Mouse (Mus musculus): Measurements from ENCODE around the gene Fev. TPM values are rescaled to one million over a fixed set of nuclear protein-coding genes. Genes with fewer than 3 reads are reported as not detected.

Fev gene
- polyA plus RNA-seq, 1 experiment, result 0.81 TPM

DNA sequence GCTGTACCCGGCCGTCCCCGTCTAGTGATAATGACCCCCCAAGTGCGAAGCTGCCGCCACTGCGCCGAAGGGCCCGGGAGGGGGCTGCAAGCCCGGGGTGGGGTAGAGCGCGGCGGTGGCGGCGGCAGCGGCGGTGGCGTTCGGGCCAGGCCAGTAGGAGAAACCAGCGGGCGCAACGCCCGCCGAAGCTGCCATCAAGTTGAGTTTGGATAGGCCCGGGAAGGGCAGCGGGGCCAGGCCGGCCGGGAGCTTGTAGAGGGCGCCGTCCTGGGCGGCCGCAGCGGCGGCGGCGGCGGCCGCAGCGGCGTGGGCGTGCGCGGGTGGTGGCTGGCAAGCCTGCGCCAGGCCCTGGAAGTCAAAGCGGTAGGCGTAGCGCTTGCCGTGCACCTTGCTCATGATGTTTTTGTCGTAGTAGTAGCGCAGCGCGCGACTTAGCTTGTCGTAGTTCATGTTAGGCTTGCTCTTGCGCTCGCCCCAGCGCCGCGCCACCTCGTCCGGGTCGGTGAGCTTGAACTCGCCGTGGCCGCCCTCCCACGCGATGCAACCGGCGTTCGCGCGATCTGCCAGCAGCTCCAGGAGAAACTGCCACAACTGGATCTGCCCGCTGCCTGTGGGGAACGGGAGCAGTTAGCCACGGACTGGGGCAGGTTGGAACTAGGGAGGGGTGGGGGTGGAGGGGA lies 3.0 kb downstream of the Fev start:
- DNase-seq (ENCODE audit: low read depth, low spot score), result no peak
- under 1% methylated on average over 74 of the region's 74 CpGs for WGBS

DNA sequence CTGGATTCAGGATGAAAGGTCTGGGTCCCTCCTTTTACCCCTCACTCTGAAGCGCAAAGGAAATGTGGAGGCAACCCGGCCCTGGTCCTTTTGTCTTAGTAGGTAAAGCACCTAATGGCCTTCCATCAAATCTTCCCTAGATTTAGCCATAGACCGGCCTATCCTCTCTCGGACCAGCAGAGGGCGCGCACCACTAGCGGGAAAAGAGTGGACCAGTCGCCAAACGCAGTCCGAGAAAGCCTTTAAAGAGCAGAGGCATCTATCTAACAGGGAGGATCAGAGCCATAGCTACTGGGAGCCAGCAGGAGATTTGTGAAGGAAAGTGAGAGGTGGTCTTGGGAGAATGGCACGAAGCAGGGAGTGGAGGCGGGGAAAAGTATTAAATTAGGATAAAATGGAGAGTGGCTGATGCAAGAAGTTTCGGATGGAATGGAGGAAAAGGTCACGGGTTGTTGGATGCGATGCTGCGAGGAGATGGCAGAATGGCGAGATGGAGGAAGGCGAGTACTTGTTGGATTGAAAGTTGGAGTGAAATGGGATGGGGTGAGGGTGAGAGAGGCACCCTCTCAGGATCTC lies 4.3 kb downstream of the Fev start:
- 3% methylated on average over 18 of the region's 18 CpGs for WGBS

DNA sequence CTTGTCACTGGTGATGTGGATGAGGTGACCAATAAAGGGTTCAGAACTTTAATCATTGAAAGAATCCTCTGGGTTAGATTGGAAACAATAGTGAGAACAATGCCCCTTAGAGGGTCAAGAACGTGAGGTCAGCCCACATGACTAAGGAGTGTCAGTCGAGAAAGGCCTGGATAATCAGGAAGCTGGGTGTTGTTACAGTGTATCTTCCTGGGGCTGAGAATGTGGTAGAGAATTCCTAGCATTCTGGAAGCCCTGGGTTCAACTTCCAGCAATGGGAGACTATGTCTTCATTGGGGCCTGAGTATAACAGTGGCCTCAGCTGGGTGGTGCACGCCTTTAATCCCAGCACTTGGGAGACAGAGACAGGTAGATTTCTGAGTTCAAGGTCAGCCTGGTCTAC lies 8.0 kb downstream of the Fev start:
- DNase-seq (ENCODE audit: low read depth, low spot score), result no peak
- WGBS, result 29% methylated on average over 3 of the region's 3 CpGs

More for the DNA sequence above, 4.3 kb downstream of the Fev start:
- DNase-seq (ENCODE audit: low read depth, low spot score), result peak; percentile 45

DNA sequence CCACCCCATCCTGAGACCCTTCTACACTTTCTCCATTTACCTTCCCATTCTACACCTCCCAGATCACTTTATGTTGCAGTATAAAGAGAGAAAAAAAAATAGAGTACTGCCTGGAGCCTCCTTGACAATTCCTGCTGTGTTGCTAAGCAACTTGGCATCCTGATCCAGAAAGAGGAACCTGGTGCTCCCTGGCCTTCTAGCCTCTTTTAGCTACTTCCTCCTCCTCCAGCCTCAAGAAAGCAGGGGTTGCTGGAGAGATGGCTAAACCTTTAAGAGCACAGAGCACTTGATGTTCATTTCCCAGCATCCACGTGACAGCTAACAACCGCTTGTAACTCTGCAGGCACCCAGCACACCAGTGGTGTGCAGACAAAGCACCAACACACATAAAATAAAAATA lies 13.0 kb downstream of the Fev start:
- 54% methylated on average over 2 of the region's 2 CpGs for WGBS
- no peak for DNase-seq (ENCODE audit: low read depth, low spot score)

DNA sequence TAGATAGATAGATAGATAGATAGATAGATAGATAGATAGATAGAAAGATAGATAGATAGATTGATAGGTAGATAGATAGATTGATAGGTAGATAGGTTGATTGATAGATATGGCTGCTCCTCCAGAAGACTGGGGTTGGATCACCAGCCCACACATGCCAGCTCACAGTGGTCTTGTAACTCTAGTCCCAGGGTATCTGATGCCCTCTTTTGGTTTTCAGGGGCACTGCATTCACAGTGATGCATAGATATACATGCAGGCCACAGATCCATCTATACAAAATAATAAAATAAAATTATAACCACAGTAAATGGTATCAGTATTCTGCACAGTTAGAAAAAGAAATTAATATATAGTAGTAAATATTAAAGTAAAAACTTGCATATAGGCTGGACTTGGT lies 23.4 kb downstream of the Fev start:
- DNase-seq (ENCODE audit: low read depth, low spot score), result no peak

DNA sequence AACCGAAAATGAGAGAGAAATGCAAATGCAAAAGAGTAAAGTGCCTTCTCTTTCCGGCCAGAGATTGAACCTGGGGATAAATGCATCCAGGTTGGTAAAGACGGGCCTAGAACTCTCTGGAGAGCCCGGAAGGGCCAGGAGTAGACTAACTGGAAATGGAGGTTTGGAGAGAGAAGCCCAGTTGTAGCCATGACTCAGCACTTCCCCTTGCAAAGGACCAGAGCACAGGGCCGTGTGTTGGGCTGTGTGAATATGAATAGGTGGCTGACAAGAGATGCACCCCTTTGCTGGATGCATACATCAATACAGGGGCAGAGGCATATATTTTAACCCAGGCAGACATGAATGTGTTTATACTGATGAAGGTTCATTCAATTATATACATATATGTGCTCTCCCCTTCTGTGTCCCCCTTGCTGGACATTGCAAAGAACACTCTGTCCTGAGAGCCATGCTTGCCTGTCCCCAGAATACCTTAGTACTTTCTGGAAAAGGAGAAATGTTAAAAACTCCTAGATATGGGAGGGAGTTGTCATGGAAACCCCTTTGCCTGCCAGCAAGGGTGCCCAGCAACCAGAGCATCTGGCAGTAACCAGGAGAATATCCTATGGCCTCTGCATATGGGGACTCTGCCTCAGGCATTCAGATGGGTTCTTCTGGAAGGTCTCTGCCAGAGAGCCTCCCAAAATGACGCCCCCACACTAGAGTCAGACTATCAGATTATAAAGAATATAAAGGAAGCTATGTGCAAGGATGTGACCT lies 25.8 kb downstream of the Fev start:
- no peak for DNase-seq (ENCODE audit: low read depth, low spot score)
- WGBS, result 42% methylated on average over 6 of the region's 6 CpGs

DNA sequence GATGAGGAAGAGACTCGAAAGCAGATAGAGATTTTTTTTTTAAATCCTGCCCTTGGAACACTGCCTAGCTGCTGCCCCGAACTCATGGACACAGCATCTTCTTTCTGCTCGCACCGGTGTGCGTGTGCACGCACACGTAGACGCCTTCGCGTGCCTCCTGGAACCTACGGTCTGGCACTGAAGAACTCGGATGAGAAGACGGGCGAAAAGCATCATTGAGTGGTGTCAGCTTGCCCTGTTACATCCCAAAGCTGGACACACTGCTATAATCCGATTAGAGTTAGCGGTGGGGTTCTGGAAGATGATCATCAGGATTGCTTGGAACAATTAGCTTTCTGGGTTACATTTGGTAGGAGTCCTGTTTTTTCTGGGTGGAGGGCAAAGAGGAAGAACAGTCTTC lies 26.4 kb downstream of the Fev start:
- no peak for DNase-seq (ENCODE audit: low read depth, low spot score)
- WGBS, result 11% methylated on average over 16 of the region's 16 CpGs

DNA sequence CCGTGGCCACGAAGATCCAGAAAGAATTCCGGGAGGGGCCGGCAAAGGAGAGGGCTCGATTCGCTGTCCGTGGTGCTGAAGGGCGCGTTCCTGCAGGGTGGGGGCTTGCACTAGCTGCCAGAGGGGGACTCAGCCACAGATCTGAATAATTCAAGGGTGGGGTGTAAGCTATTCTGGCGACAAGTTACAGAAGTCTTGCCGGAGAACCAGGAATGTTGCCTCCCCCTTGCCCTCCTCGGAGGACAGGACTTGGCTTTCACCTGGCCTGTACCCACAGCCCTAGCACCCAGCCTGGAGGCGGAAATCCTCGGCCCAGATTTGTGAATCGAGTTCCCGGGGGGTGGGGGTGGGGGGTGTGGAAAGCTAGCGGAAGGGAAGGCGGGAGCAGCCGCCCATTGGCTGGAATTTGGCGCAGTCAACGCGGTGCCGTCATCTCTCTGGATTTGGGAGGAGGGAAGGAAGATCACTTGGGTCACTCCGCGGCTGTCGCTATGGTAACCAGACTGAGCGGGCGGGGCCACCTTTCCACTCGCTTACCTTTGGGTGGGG lies 27.0 kb downstream of the Fev start:
- under 1% methylated on average over 29 of the region's 29 CpGs for WGBS
- DNase-seq (ENCODE audit: low read depth, low spot score), result no peak

DNA sequence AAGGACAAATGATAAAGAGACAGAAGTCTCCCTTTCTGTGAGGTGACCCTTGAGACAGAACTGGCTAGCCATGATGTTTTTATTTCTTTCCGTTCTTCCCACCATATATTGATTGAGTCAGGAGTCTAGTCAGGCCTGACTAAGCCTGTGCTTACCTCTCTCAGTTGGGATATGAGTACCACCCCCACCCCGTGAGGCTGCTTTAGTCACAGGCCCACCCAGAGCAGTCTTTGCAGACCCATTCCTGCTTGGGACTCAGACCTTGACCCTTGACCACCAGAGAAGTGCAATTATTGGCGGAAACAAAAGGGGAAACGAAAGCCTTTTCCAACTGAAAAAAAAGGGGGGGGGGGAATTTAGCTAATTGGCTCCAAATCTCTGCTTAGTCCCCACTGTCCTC lies 27.5 kb downstream of the Fev start:
- no peak for DNase-seq (ENCODE audit: low read depth, low spot score)
- WGBS, result 14% methylated on average over 4 of the region's 4 CpGs

DNA sequence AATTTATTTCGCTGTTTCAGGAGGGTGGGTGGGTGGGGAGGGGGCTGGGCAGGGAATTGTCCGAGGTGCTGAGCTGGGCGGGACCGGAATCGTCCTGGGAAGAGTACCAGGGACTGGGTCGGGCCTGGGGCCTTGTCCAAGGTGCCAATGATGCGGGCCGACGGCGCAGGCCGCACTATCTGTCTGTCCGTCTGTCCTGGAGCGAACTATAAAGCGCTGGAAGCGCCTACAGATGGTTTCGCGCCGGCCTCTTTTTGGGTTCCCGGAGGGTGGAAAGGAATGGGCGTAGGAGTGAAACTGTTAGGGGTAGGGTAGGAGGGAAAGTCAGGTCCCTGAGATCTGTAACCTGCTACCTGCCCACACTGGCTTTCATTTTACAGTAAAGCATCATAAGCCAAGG lies 28.0 kb downstream of the Fev start:
- 8% methylated on average over 20 of the region's 20 CpGs for WGBS
- no peak for DNase-seq (ENCODE audit: low read depth, low spot score)

DNA sequence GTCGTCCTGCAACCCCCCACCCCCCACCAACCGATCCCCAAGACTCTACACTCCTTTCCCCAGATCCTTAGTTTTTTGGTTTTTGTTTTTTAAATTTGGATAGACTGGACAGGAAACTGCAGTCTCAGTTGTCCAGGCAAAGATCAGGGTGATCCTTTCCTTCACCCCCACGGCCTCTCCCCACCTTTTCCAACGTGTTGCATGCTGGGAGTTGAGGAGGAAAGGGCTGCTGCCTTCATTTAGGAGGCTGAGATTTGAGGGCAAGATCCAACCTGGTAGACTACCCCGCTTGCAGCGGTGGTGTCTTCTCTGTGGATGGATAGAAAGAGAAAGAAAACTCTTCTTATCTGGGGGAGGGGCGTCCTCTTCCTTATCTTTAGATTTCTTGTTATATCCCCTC lies 28.4 kb downstream of the Fev start:
- no peak for DNase-seq (ENCODE audit: low read depth, low spot score)
- 7% methylated on average over 7 of the region's 7 CpGs for WGBS

DNA sequence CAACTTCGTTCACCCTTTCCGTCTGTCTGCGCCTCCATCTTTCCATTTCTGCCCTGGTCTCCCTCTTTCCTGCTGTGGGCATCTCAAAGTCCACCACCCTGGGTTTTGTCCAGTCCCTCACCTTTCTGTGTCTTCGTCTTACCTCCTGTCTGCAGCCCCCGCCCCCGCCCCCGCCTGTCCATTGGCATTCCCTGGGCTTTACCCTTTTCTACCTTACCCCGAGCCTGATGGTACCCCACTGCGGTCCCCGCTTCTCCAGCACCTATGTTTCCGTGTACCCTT lies 28.8 kb downstream of the Fev start:
- 6% methylated on average over 11 of the region's 11 CpGs for WGBS
- no peak for DNase-seq (ENCODE audit: low read depth, low spot score)

DNA sequence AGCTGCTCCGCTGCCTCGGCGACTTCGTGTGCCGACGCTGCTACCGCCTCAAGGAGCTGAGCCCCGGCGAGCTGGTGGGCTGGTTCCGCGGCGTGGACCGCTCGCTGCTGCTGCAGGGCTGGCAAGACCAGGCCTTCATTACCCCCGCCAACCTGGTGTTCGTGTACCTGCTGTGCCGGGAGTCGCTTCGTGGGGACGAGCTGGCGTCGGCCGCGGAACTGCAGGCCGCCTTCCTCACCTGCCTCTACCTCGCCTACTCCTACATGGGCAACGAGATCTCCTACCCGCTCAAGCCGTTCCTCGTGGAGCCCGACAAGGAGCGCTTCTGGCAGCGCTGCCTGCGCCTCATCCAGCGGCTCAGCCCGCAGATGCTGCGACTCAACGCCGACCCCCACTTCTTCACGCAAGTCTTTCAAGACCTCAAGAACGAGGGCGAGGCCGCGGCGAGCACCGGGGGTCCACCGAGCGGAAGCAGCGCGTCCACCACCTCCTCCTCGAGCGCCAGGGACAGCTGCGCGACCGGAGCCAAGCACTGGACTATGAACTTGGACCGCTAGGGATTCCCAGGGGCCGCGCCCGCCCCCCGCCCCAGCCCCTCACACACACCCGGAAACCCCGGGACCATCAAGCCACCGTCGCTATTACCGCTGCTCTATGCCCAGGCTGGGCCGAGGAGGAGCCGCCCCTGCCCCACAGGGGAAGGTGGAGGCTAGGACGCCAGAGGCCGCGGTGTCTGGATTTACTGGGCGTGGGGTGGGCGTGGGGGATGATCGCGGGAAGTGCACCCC lies 29.4 kb downstream of the Fev start:
- 1% methylated on average over 73 of the region's 74 CpGs for WGBS
- DNase-seq (ENCODE audit: low read depth, low spot score), result no peak

DNA sequence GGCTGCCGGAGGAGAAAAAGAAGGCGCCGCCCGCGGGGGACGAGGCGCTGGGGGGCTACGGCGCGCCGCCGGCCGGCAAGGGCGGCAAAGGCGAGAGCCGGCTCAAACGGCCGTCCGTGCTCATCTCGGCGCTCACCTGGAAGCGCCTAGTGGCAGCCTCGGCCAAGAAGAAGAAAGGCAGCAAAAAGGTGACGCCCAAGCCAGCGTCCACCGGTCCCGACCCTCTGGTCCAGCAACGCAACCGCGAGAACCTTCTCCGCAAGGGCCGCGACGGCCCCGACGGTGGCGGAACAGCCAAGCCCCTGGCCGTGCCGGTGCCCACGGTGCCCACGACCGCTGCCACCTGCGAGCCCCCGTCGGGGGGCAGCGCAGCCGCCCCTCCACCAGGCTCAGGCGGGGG lies 30.1 kb downstream of the Fev start:
- 1% methylated on average over 47 of the region's 48 CpGs for WGBS
- no peak for DNase-seq (ENCODE audit: low read depth, low spot score)

DNA sequence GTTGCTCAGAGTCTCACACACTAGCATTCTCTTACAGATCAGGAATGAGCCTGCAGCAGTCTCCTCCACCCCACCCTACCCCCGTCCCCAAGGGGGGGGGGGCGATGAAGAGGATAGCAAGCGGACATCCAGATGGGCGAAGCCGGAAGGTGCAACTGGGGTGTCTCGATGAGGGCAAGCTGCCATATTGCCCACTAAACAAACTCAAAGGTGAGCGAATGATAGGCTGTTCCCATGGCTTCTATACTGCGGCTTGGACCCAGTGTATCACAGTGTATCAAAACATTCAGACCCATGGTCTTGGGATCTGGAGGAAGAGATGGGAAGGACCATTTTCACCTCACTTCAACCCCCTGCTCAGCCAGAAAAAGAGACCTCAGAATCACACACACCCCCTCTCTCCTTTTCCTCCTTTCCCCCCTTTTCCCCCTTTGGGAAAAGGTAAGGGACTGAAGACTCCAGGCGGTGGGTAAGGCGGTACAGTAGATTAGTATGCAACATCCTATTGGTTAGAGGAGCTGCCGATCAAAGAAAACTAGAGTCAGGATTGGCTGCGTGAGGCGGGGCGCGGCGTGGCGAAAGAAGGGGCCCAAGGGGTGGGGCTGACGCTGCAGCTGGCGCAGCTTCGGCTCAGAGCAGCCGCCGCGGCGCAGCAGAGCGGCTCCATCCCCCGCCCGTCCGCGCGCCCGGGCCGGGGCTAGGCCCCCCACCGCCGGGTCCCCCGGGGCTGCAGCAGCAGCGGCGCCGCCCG lies 30.7 kb downstream of the Fev start, which contains the start of gene Cdk5r2:
TSS of gene Cdk5r2 (plus strand) at position 629 of the 751 bp plus-strand sequence.
- DNase-seq (ENCODE audit: low read depth, low spot score), result peak; percentile 24
- WGBS, result 5% methylated on average over 39 of the region's 39 CpGs

DNA sequence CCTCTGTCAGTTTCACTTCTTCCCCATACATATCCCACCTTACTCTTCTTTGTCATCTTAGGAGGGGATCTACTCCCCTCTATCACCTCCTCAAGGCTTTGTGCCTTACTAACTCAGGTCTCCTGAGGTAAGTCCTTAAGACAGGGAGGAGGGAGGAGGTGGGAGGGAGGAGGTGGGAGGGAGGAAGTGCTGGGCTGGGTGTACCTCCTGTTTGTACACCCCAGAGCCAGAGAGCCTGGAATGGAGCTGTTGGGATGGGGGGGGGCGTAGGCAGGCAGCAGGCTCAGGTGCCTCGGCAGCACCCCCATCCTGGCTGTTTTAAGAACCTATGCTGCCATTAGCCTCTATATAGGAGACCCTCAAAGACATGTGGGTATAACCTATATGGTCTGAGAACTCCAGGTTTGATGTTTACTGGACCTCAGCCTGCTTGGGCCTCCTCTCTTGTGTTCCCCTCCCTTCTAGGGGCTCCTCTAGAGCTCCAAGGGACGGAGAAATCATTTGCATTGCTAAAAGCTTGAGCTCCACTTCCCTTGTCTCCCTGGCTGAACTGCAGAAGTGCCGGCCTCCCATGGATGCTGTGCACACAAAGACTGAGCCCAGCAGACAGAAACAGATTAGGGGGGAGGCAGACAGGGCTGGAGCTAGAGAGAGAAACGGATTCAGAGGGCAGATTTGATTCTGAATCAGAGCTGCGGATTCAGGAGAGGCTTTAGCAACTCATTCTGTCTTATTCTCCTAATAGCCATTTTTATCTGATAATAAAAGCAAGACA lies 34.0 kb downstream of the Fev start:
- WGBS, result 14% methylated on average over 6 of the region's 6 CpGs
- no peak for DNase-seq (ENCODE audit: low read depth, low spot score)

DNA sequence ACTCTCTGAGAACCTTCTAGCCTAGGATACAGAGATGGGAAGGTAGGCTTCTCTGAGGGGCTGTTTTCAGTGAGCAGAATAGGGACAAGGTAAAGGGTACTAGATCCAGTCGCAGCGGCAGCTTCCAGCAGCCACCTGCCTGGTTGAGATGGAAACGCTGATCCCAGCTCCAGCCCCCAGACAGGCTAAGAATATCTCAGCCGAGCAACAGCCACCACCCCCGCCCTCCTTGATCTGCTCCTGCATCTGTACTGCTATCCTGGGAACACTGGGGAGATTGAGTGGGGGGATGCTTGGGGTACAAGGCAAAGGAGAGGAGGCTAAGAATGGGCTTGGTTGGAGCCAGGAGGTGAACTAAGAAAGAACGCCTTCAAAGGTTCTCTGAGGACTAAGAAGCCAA lies 35.0 kb downstream of the Fev start:
- WGBS, result 26% methylated on average over 6 of the region's 6 CpGs
- no peak for DNase-seq (ENCODE audit: low read depth, low spot score)

DNA sequence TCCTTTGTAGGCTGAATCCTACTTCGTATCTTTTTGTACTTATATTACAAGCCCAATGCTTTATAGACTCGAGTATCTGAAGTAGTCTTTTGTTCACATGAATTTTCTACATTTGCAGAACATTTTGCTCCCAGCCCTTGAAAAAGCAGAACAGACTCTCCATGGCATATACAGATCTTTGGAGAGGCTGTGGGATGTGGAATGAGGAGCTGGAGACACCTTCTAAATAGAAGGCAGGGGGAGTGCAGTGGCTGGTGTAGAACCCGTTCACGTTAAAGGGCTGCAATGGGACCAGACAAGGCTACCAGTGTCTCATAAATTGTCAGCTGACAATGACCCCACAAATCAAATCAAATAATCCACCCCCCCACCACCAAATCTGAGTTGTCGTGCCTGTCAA lies 36.3 kb downstream of the Fev start:
- no peak for DNase-seq (ENCODE audit: low read depth, low spot score)
- WGBS, result 40% methylated on average over 5 of the region's 5 CpGs

DNA sequence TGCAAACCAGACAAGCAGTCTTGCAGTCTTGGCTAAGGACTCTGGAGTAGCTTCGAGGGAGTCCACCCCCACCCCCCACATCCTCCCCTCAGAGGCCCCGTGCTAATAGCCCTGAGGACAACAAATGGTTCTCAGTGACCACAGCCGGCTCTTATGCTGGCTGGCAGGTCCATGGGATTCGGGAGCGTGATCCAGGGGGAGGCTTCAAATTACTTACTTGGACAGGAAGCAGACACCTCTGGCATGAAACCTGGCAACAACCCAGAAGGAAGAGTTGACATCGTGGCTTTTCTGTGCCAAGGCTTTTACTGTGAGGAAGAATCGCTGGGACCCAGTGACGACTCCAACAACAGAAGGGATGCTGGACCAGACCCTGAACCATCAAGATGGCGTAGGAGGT lies 38.9 kb downstream of the Fev start:
- no peak for DNase-seq (ENCODE audit: low read depth, low spot score)
- WGBS, result 32% methylated on average over 9 of the region's 9 CpGs

Data from large intestine, adult 2 months (tissue).